Mouse (Mus musculus) inflammation-experienced regulatory T-cells (primary cell): ENCODE results near the gene Lca5. TPM values are rescaled to one million over a fixed set of nuclear protein-coding genes. Genes with fewer than 3 reads are reported as not detected.

Experiments
- polyA plus RNA-seq, 2 experiments: library from polyadenylated mRNA; unstranded; fragments of 100-300 nt; shearing (Covaris generic); gene quantifications; one replicate each; pipeline ENCODE4 v1.2.1; 2017

The Lca5 gene
- polyA plus RNA-seq: 10 to 100 TPM in 1 of 2 experiments, 1 to 10 TPM in 1; 8.1 to 13.0 TPM

GRCm38 (mm10) chr9:83440392-83441357, at the start of gene Lca5:
Gene Lca5, minus strand, starts transcription at chr9:83441127.

Other genes with a start within 250 kb of the Lca5 start
- 10 to 100 TPM in 1 of 2 experiments, 1 to 10 TPM in 1; 7.4 to 10.7 TPM for gene Sh3bgrl2, start 107.2 kb upstream of the Lca5 start, polyA plus RNA-seq